Mouse (Mus musculus) c-Kit-positive CD71-positive TER-119-negative erythroid progenitor cells, embryonic 14.5 days (primary cell): ENCODE results near the gene Olfr247.
"Not testable (repeated sequence)": the region's sequence is repeated elsewhere in the genome, so short reads cannot be mapped to it uniquely, and the experiment has no call there.

Experiments
- DNase-seq: peaks from one replicate; pipeline ENCODE4 v3.0.0-alpha.2; 2013; ENCODE audit warnings: low read depth

Olfr247 gene

GRCm38 (mm10) chr10:129976040-129976439 lies at the start of gene Olfr247:
Olfr247 (minus strand) TSS chr10:129976140.
- not testable (repeated sequence) for DNase-seq

DNA sequence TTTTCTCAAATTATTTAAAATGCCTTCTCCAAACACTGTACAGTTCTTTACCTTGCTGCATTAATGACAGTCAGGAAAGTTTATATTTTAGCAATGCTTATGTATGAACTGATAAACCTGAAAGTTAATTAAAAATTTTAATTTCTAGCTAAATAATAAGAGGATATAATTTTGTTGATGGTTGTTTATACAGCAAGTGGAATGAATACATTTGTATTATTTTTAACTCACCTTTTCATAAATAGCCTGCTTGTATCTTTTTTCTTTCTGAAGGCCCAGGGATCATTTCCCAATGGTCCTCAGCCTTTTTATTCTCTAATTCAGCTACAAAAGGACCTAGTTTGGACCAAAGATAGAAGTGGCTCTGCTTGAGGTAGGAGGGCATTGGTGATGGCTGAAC lies 36.4 kb upstream of the Olfr247 start, which contains the start of gene Olfr820:
Gene Olfr820, plus strand, starts transcription at position 301 of the 400 bp plus-strand sequence.
- DNase-seq, result no peak

- not testable (repeated sequence) for DNase-seq
These were observed 29.4 kb upstream of the Olfr247 start for GRCm38 (mm10) chr10:130005366-130005765.

DNA sequence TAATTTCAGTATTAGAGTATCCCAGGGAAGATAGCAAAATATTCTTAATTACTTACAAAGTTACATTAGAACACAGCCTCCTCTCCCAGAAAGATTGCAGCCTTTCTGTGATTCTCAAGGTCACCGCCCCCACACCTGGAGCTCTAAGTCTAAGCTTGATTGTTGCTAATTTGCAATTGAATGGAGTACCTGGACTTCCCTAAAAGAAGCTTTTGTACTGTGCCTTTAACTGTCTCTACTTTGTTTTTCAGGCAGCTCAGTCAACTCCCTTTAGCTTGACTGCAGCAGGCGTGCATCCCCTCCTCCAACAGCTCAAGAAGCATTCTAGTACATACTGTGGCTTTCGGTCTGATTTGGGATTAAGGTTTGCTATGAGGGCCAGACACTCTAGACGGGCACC lies 28.2 kb upstream of the Olfr247 start:
- not testable (repeated sequence) for DNase-seq

DNA sequence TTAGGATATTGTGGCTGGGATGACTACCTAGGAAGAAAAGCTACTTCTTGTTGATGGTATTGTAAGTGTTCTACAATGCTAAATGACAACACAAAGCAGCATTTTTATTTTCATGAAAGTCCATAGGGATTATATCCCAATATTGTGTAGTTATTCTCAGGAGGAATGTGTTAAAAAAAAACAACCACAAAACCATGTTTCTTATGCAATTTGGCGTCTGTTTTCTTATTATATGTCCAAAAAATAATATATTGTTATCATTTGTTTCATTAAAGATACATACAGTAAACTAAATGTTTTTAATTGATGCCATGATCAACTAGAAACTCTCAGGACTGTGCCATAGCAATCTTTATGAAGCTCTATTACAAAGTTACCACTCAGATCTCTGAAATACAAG lies 9.0 kb upstream of the Olfr247 start, which contains the start of gene Gm10310:
Gene Gm10310, minus strand, starts transcription at position 101 of the 400 bp plus-strand sequence.
- not testable (repeated sequence) for DNase-seq

- not testable (repeated sequence) for DNase-seq
These were observed 5.9 kb upstream of the Olfr247 start for GRCm38 (mm10) chr10:129981867-129982266.

DNA sequence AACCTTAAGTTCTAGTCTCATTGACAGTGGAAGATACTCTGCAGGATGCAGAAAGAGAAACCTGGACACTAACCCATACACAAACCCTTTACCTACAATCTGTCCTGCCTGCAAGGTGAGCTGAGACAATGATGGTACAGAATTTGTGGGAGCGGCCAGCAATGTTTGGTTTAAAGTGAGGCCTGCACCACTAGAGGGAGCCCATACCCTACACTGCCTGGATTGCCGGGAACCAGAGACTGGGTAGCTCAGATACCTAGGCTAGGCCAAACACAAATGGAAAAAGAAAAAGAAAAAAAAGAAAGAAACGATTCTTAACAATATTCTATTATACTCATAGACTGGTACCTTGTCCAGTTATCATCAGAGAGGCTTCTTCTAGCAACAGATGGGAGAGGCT lies 2.9 kb downstream of the Olfr247 start:
- DNase-seq, result not testable (repeated sequence)

- not testable (repeated sequence) for DNase-seq
These were observed 8.8 kb downstream of the Olfr247 start, which contains the start of gene Olfr819 for GRCm38 (mm10) chr10:129967166-129967565. Olfr819 (minus strand) TSS chr10:129967266.

- not testable (repeated sequence) for DNase-seq
These were observed 9.7 kb downstream of the Olfr247 start for GRCm38 (mm10) chr10:129966232-129966631.

DNA sequence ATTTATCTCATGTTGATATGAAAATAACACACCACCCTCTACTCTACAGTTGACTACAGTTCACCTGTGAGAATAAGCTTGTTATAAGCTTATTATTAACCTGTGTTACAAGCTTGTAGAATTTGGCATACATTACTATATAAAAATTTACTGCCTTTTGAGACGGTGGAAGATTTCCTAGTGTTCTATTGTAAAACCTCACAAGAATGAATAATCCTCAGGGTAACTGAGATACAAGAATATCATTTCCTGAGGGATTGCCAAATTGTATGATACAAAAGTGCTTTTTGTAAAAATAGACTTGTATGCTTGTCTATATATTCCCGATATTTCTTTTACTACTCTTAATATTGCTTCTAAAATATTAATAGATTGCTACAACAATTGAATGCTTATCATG lies 26.9 kb downstream of the Olfr247 start, which contains the start of gene Olfr818:
Gene Olfr818, minus strand, starts transcription at position 101 of the 400 bp plus-strand sequence.
- no peak for DNase-seq
